In genomic region chr5:82939786-82940185, GRCm38 (mm10) we compare ENCODE assay signal across 21 mouse cellular contexts.
DNase-seq lines count a peak whose midpoint lies in the region; ATAC-seq and TF ChIP-seq lines count a peak whose summit lies in the region.
"Had no signal": no experiment of that assay in that cellular context is flagged by ENCODE, and none has a peak within 500 bp of the region (broad histone marks: within the 10 kb centered on the region; RNA-seq: fewer than 3 reads in every experiment).

No protein-coding gene starts in this region.

- no peak overlapping the region for H3K4me2 ChIP-seq in hindbrain, postnatal 0 days (ENCODE audit: low read depth, low read length)
- no peak overlapping the region for H3K4me2 ChIP-seq in CH12.LX (ENCODE audit: insufficient read depth, low read depth, poor library complexity, severe bottlenecking)
- H3K4me2 ChIP-seq: heart, embryonic 11.5 days; hindbrain, embryonic 13.5 days had no signal

- DNase-seq in cerebellum, postnatal 14 days = peak; percentile 54 to 70
- DNase-seq in cerebellum, adult 9-10 months = no peak
- DNase-seq in hindbrain, postnatal 0 days (ENCODE audit: low spot score) = peak; percentile 31
- no peak for DNase-seq in hindbrain, embryonic 10.5 days (ENCODE audit: low spot score)
- DNase-seq in CH12.LX (ENCODE audit: extremely low read depth) = no peak
- no peak for DNase-seq in layer of hippocampus, postnatal 36 days
- DNase-seq: adrenal gland, adult 2 months; adrenal gland, postnatal 14 days; B cell, adult 2 months; cerebellum, adult 11-12 months; cerebellum, adult 9-11 months; gastrocnemius, adult 2 months; gastrocnemius, postnatal 14 days; heart, adult 11 months; kidney, adult 18-20 months had no signal

- no peak for TF ChIP-seq CTCF in hindbrain, postnatal 0 days (IDR thresholded peaks at IDR 0.05; ENCODE audit: low read depth)
- TF ChIP-seq CTCF in CH12.LX (conservative IDR thresholded peaks at IDR 0.05 in 1 of 2, IDR thresholded peaks at IDR 0.05 in 1 of 2; ENCODE audit: low read depth in 2 of 2, low read length in 2 of 2) = no peak

- no peak for ATAC-seq in hindbrain, postnatal 0 days
- ATAC-seq: forebrain, embryonic 16.5 days; hindbrain, embryonic 16.5 days; inflammation-experienced regulatory T-cells, adult 6 months; intestine, embryonic 16.5 days had no signal

- in situ Hi-C loops in CH12.LX (cut with MboI; ENCODE audit: low pct_ligation_motif_present, low pct_unique_long_range_greater_than_20kb, low sequenced_read_pairs) = no loop called here

- H3K4me3 ChIP-seq in hindbrain, postnatal 0 days (ENCODE audit: low read length) = no peak overlapping the region
- no peak overlapping the region for H3K4me3 ChIP-seq in hindbrain, embryonic 10.5 days
- no peak overlapping the region for H3K4me3 ChIP-seq in CH12.LX (replicated peaks in 1 of 3; ENCODE audit: low read depth in 2 of 3, low read length in 2 of 3, poor library complexity in 1 of 3)
- H3K4me3 ChIP-seq: gastrocnemius, adult 2 months; hindbrain, embryonic 13.5 days had no signal

- H3K36me3 ChIP-seq in hindbrain, postnatal 0 days (ENCODE audit: insufficient read depth, low read length) = no peaks in the 10 kb centered on the region
- no peaks in the 10 kb centered on the region for H3K36me3 ChIP-seq in hindbrain, embryonic 10.5 days
- H3K36me3 ChIP-seq in CH12.LX (replicated peaks in 1 of 2; ENCODE audit: control insufficient read depth in 1 of 2, insufficient read depth in 1 of 2, low read length in 1 of 2) = no peaks in the 10 kb centered on the region
- H3K36me3 ChIP-seq: hindbrain, embryonic 13.5 days had no signal

- H3K79me2 ChIP-seq in CH12.LX (replicated peaks; ENCODE audit: control insufficient read depth, extremely low read depth, insufficient read depth, poor library complexity, severe bottlenecking) = no peaks in the 10 kb centered on the region

- H3K9me3 ChIP-seq in hindbrain, postnatal 0 days (ENCODE audit: low read length) = no peaks in the 10 kb centered on the region
- no peaks in the 10 kb centered on the region for H3K9me3 ChIP-seq in hindbrain, embryonic 10.5 days
- peaks cover 7% of the 10 kb centered on the region for H3K9me3 ChIP-seq in CH12.LX (replicated peaks; ENCODE audit: low read length)
- H3K9me3 ChIP-seq: hindbrain, embryonic 13.5 days had no signal

- no peak overlapping the region for H3K9ac ChIP-seq in hindbrain, postnatal 0 days (replicated peaks; ENCODE audit: low read length)
- H3K9ac ChIP-seq in CH12.LX (ENCODE audit: insufficient read depth, low read depth) = no peak overlapping the region
- H3K9ac ChIP-seq: hindbrain, embryonic 13.5 days had no signal

- dilution Hi-C loops in CH12.LX (cut with MboI; ENCODE audit: extremely low pct_ligation_motif_present, extremely low pct_unique_long_range_greater_than_20kb, low sequenced_read_pairs) = no loop called here

- TF ChIP-seq POLR2A in CH12.LX (IDR thresholded peaks at IDR 0.05; ENCODE audit: low read depth, low read length) = no peak

- WGBS in hindbrain, postnatal 0 days = 64% methylated on average over 1 of the region's 1 CpGs
- WGBS in hindbrain, embryonic 10.5 days = 93% methylated on average over 1 of the region's 1 CpGs

- H3K27ac ChIP-seq in hindbrain, postnatal 0 days = no peak overlapping the region
- no peak overlapping the region for H3K27ac ChIP-seq in hindbrain, embryonic 10.5 days
- no peak overlapping the region for H3K27ac ChIP-seq in CH12.LX (ENCODE audit: insufficient read depth, low read depth)
- H3K27ac ChIP-seq: gastrocnemius, adult 2 months; hindbrain, embryonic 13.5 days had no signal

- no peak for TF ChIP-seq EP300 in CH12.LX (IDR thresholded peaks at IDR 0.05; ENCODE audit: low read length)

- no peak; the same call in 1 of the 2 replicates for TF ChIP-seq RAD21 in CH12.LX (IDR thresholded peaks at IDR 0.05; ENCODE audit: low read depth, low read length)

- H3K27me3 ChIP-seq in hindbrain, postnatal 0 days (ENCODE audit: insufficient read depth, low read length) = no peaks in the 10 kb centered on the region
- H3K27me3 ChIP-seq in hindbrain, embryonic 10.5 days (ENCODE audit: insufficient read depth, poor library complexity, severe bottlenecking) = no peaks in the 10 kb centered on the region
- H3K27me3 ChIP-seq in CH12.LX (replicated peaks) = no peaks in the 10 kb centered on the region
- H3K27me3 ChIP-seq: hindbrain, embryonic 13.5 days had no signal

- no peaks in the 10 kb centered on the region for H3K4me1 ChIP-seq in hindbrain, postnatal 0 days (ENCODE audit: insufficient read depth, low read length)
- H3K4me1 ChIP-seq in hindbrain, embryonic 10.5 days (replicated peaks) = no peaks in the 10 kb centered on the region
- H3K4me1 ChIP-seq in CH12.LX (ENCODE audit: control insufficient read depth in 1 of 2, insufficient read depth in 2 of 2) = no peaks in the 10 kb centered on the region
- H3K4me1 ChIP-seq: hindbrain, embryonic 13.5 days had no signal

TF ChIP-seq in CH12.LX, 34 proteins besides CTCF, POLR2A, EP300 and RAD21:
- TF ChIP-seq SMC3 (IDR thresholded peaks at IDR 0.05; ENCODE audit: low read depth, low read length) (peak; percentile 16; the same call in 1 of the 2 replicates), CHD2 (IDR thresholded peaks at IDR 0.05; ENCODE audit: low read length) (no peak)

Comparison
In these comparisons a context has a peak if more than half of its experiments do, and no peak if none do; other contexts are left out.
1. DNase-seq: peak in cerebellum, postnatal 14 days (2 of 2) and hindbrain, postnatal 0 days (single experiment); none in cerebellum, adult 9-10 months (single experiment), hindbrain, embryonic 10.5 days (single experiment), CH12.LX (single experiment) and layer of hippocampus, postnatal 36 days (0 of 2).